Mouse (Mus musculus) embryonic facial prominence, embryonic 15.5 days (tissue): ENCODE data around the gene Lgals9. TPM values are rescaled to one million over a fixed set of nuclear protein-coding genes. Genes with fewer than 3 reads are reported as not detected.

Source experiments
- ATAC-seq: fragments of 200-750 bp; cut with Nextera tagmentation; 2 replicates; pipeline ENCODE4 v1.8.0; 2017; ENCODE audit warnings: low read depth, moderate TSS enrichment; ENCODE audit not compliant: insufficient number of reproducible peaks, low FRiP score, low TSS enrichment
- H3K27ac ChIP-seq: fragments of 300-500 bp; sonication (generic); replicated peaks from 2 replicates; pipeline ENCODE4 v1.5.1; 2015; ENCODE audit warnings: mild to moderate bottlenecking, inconsistent platforms
- H3K27me3 ChIP-seq: fragments of 300-500 bp; sonication (generic); 2 replicates; pipeline ENCODE4 v1.6.1; 2015; ENCODE audit warnings: inconsistent platforms
- H3K36me3 ChIP-seq: fragments of 300-500 bp; sonication (generic); 2 replicates; pipeline ENCODE4 v1.6.1; 2015; ENCODE audit warnings: mild to moderate bottlenecking, inconsistent platforms
- H3K4me1 ChIP-seq: fragments of 300-500 bp; sonication (generic); 2 replicates; pipeline ENCODE4 v1.6.1; 2015; ENCODE audit warnings: inconsistent platforms
- H3K4me2 ChIP-seq: fragments of 300-500 bp; sonication (generic); replicated peaks from 2 replicates; pipeline ENCODE4 v1.6.1; 2015; ENCODE audit warnings: mild to moderate bottlenecking, inconsistent platforms
- H3K4me3 ChIP-seq: fragments of 300-500 bp; sonication (generic); replicated peaks from 2 replicates; pipeline ENCODE4 v1.5.1; 2015; ENCODE audit warnings: mild to moderate bottlenecking, inconsistent platforms
- H3K9ac ChIP-seq: fragments of 300-500 bp; sonication (generic); 2 replicates; pipeline ENCODE4 v1.6.1; 2015; ENCODE audit warnings: inconsistent platforms
- H3K9me3 ChIP-seq: fragments of 300-500 bp; sonication (generic); replicated peaks from 2 replicates; pipeline ENCODE4 v1.6.1; 2016; ENCODE audit warnings: inconsistent platforms
- WGBS: fragments of 180-500 bp; shearing (Covaris S2); methylation state at CpG from one replicate; pipeline ENCODE4 v1.1.7; 2015; 5-methylcytosine and 5-hydroxymethylcytosine counted together
- polyA plus RNA-seq: library from polyadenylated mRNA; unstranded; fragments of >200 nt; fragmentation: Nextera tagmentation; extraction: Ambion mirVana; gene quantifications from 2 replicates; pipeline ENCODE4 v1.2.1, GENCODE M21; 2015

The Lgals9 gene
- polyA plus RNA-seq, 1 experiment from 2014 or later = 49.8 TPM

GRCm38 (mm10) chr11:78972811-78973351 lies 11.9 kb downstream of the Lgals9 start:
- no peaks in the 10 kb centered on the region for H3K36me3 ChIP-seq
- peak overlapping the region; percentile 35 for H3K27ac ChIP-seq
- no peaks in the 10 kb centered on the region for H3K27me3 ChIP-seq
- no peaks in the 10 kb centered on the region for H3K9me3 ChIP-seq
- 24% methylated on average over 8 of the region's 8 CpGs for WGBS
- no peak overlapping the region for H3K9ac ChIP-seq
- H3K4me1 ChIP-seq = peaks cover 19% of the 10 kb centered on the region
- ATAC-seq = no peak
- peak overlapping the region; percentile 28 for H3K4me2 ChIP-seq
- H3K4me3 ChIP-seq = no peak overlapping the region

GRCm38 (mm10) chr11:78972328-78972727 lies 12.4 kb downstream of the Lgals9 start:
- Histone ChIP-seq H3K4me3 (no peak overlapping the region), H3K9ac (no peak overlapping the region), H3K27me3 (no peaks in the 10 kb centered on the region), H3K9me3 (no peaks in the 10 kb centered on the region), H3K27ac (no peak overlapping the region), H3K36me3 (no peaks in the 10 kb centered on the region), H3K4me2 (no peak overlapping the region), H3K4me1 (peaks cover 19% of the 10 kb centered on the region)
- no peak for ATAC-seq
- WGBS = 15% methylated on average over 6 of the region's 6 CpGs

DNA sequence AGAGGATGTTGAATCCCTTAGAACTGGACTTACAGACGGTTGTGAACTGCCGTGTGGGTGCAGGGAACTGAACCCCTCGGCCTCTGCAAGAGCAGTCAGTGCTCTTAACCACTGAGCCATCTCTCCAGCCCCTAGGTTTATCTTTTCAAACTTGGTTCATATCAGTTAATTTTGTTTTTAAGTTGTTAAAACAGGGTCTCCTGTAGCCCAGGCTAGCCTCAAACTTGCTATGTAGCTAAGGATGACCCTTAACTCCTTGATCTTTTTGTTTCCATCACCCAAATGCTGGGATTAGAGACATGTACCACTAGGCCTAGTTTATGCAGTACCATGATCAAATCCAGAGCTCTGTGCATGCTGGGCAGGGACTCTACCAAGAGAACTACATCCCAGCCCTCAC lies 13.0 kb downstream of the Lgals9 start:
- no peaks in the 10 kb centered on the region for H3K36me3 ChIP-seq
- H3K4me3 ChIP-seq = no peak overlapping the region
- H3K9me3 ChIP-seq = no peaks in the 10 kb centered on the region
- H3K4me2 ChIP-seq = no peak overlapping the region
- WGBS = 85% methylated on average over 3 of the region's 3 CpGs
- H3K4me1 ChIP-seq = peaks cover 19% of the 10 kb centered on the region
- no peak overlapping the region for H3K9ac ChIP-seq
- H3K27ac ChIP-seq = no peak overlapping the region
- H3K27me3 ChIP-seq = no peaks in the 10 kb centered on the region
- ATAC-seq = no peak

DNA sequence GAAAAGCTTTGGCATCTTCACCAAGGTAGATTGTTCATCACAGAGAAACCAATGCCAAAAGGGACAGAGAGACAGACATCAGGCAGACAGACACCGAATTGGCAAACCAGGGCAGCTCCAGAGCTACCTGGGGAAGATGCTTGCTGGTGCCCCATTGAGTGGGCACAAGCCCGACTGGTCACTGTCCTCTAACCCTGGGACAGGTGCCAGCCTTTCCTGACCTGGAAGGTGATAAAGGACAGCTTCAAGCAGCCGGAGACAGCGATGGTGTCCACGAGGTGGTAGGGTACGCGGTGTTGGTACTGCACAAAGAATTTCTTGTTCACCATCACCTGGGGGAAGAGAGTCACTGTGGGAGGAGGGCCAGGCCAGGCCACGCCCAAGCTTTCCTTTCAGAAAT lies 13.7 kb downstream of the Lgals9 start:
- peaks cover 19% of the 10 kb centered on the region for H3K4me1 ChIP-seq
- no peak for ATAC-seq
- H3K27me3 ChIP-seq = no peaks in the 10 kb centered on the region
- WGBS = 77% methylated on average over 8 of the region's 8 CpGs
- H3K4me3 ChIP-seq = no peak overlapping the region
- no peak overlapping the region for H3K27ac ChIP-seq
- H3K9ac ChIP-seq = no peak overlapping the region
- H3K4me2 ChIP-seq = no peak overlapping the region
- no peaks in the 10 kb centered on the region for H3K36me3 ChIP-seq
- no peaks in the 10 kb centered on the region for H3K9me3 ChIP-seq

GRCm38 (mm10) chr11:78968121-78968520 lies 16.6 kb downstream of the Lgals9 start:
- no peak for ATAC-seq
- no peak overlapping the region for H3K4me3 ChIP-seq
- H3K9ac ChIP-seq = no peak overlapping the region
- H3K9me3 ChIP-seq = no peaks in the 10 kb centered on the region
- H3K27me3 ChIP-seq = no peaks in the 10 kb centered on the region
- no peaks in the 10 kb centered on the region for H3K36me3 ChIP-seq
- no peak overlapping the region for H3K27ac ChIP-seq
- H3K4me2 ChIP-seq = no peak overlapping the region
- 81% methylated on average over 4 of the region's 4 CpGs for WGBS
- peaks cover 12% of the 10 kb centered on the region for H3K4me1 ChIP-seq

DNA sequence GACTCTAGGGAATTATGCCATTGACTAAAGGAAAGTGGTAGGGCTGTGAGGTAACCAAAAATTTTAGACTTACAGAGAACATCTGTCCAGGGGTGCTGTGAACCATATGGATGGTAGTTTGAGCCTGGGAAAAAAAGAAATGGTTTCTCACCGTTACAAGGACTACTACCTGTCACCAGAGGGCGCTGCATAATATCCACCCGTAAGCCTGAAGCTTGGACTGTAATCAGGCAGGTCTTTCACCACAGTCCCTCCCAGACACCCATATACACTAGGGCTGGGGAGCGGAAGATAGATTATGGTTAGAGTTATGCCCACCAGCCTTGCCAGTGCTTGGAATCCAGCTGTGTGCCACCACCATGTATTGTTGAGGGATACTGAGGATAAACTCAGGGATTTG lies 17.4 kb downstream of the Lgals9 start:
- Histone ChIP-seq H3K4me3 (no peak overlapping the region), H3K4me1 (peaks cover 5% of the 10 kb centered on the region), H3K36me3 (no peaks in the 10 kb centered on the region), H3K4me2 (no peak overlapping the region), H3K9ac (no peak overlapping the region), H3K9me3 (no peaks in the 10 kb centered on the region), H3K27me3 (no peaks in the 10 kb centered on the region), H3K27ac (no peak overlapping the region)
- WGBS = 26% methylated on average over 4 of the region's 4 CpGs
- ATAC-seq = no peak

GRCm38 (mm10) chr11:78961221-78961620 lies 23.5 kb downstream of the Lgals9 start:
- Histone ChIP-seq H3K4me3 (no peak overlapping the region), H3K36me3 (no peaks in the 10 kb centered on the region), H3K9me3 (no peaks in the 10 kb centered on the region), H3K9ac (no peak overlapping the region), H3K27me3 (no peaks in the 10 kb centered on the region), H3K4me1 (no peaks in the 10 kb centered on the region), H3K27ac (no peak overlapping the region), H3K4me2 (no peak overlapping the region)
- ATAC-seq = no peak
- 76% methylated on average over 5 of the region's 5 CpGs for WGBS

GRCm38 (mm10) chr11:78959841-78960520 lies 24.8 kb downstream of the Lgals9 start:
- H3K9ac ChIP-seq = no peak overlapping the region
- no peaks in the 10 kb centered on the region for H3K27me3 ChIP-seq
- ATAC-seq = no peak
- H3K9me3 ChIP-seq = no peaks in the 10 kb centered on the region
- no peaks in the 10 kb centered on the region for H3K36me3 ChIP-seq
- no peak overlapping the region for H3K4me2 ChIP-seq
- WGBS = 60% methylated on average over 5 of the region's 5 CpGs
- H3K4me3 ChIP-seq = no peak overlapping the region
- H3K27ac ChIP-seq = no peak overlapping the region
- H3K4me1 ChIP-seq = no peaks in the 10 kb centered on the region

DNA sequence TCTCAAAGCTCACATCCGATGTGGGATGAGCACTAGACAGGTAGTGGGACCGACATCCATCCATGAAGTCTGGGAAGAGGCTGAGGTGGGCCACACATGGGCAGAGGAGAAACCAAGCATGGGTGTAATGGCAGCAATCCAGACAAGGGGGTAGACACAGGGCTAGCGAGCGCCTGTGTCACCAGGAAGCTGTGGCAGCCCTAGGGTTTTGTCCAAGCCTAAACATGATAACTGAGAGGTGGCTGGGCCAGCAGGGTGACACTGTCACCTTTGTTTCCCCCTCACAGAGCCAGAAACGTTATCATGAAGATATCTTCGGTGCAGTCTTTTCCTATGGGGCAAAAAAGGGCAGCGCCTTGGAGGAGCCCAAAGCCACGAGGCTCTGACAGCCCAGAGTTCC lies 25.4 kb downstream of the Lgals9 start:
- H3K9ac ChIP-seq = no peak overlapping the region
- no peaks in the 10 kb centered on the region for H3K27me3 ChIP-seq
- no peak overlapping the region for H3K4me3 ChIP-seq
- H3K4me2 ChIP-seq = no peak overlapping the region
- no peak for ATAC-seq
- H3K9me3 ChIP-seq = no peaks in the 10 kb centered on the region
- H3K4me1 ChIP-seq = no peaks in the 10 kb centered on the region
- no peak overlapping the region for H3K27ac ChIP-seq
- no peaks in the 10 kb centered on the region for H3K36me3 ChIP-seq
- WGBS = 64% methylated on average over 8 of the region's 8 CpGs

DNA sequence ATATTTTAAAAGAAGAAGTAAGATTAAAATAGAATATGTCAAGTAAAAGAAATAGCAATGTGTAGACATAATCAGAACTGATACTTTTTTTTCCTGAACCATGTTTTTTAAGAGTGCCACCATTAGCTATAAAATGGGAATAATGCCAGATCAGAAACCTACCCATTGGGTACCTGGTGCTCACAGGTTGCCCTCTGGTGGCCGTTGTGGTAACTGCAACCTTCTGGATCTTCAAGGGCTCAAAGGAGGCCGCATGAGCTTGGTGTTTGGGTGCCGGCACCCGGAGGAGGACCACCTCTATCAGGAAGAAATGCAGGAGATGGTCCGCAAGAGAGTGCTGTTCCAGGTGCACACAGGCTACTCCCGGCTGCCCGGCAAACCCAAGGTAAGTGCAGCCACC lies 28.5 kb downstream of the Lgals9 start:
- Histone ChIP-seq H3K27ac (no peak overlapping the region), H3K9ac (no peak overlapping the region), H3K36me3 (no peaks in the 10 kb centered on the region), H3K27me3 (peaks cover 17% of the 10 kb centered on the region), H3K4me2 (no peak overlapping the region), H3K4me1 (peaks cover 4% of the 10 kb centered on the region; the same call in 1 of the 2 replicates), H3K4me3 (no peak overlapping the region), H3K9me3 (no peaks in the 10 kb centered on the region)
- 9% methylated on average over 7 of the region's 7 CpGs for WGBS
- no peak for ATAC-seq

- H3K36me3 ChIP-seq = no peaks in the 10 kb centered on the region
- no peak for ATAC-seq
- no peak overlapping the region for H3K27ac ChIP-seq
- H3K9me3 ChIP-seq = no peaks in the 10 kb centered on the region
- WGBS = 5% methylated on average over 17 of the region's 17 CpGs
- peaks cover 8% of the 10 kb centered on the region; the same call in 1 of the 2 replicates for H3K4me1 ChIP-seq
- H3K9ac ChIP-seq = no peak overlapping the region
- peaks cover 17% of the 10 kb centered on the region for H3K27me3 ChIP-seq
- no peak overlapping the region for H3K4me3 ChIP-seq
- peak overlapping the region; percentile 22 for H3K4me2 ChIP-seq
Observed at GRCm38 (mm10) chr11:78952467-78952866, 32.3 kb downstream of the Lgals9 start.

- H3K27ac ChIP-seq = no peak overlapping the region
- peaks cover 17% of the 10 kb centered on the region for H3K27me3 ChIP-seq
- H3K9ac ChIP-seq = no peak overlapping the region
- WGBS = 50% methylated on average over 8 of the region's 8 CpGs
- no peaks in the 10 kb centered on the region for H3K36me3 ChIP-seq
- no peaks in the 10 kb centered on the region for H3K9me3 ChIP-seq
- peaks cover 8% of the 10 kb centered on the region; the same call in 1 of the 2 replicates for H3K4me1 ChIP-seq
- H3K4me2 ChIP-seq = no peak overlapping the region
- no peak for ATAC-seq
- H3K4me3 ChIP-seq = no peak overlapping the region
Observed at GRCm38 (mm10) chr11:78950365-78950764, 34.4 kb downstream of the Lgals9 start.
